Mouse (Mus musculus) neural tube, embryonic 14.5 days (tissue): ENCODE results near the gene Camkmt. TPM values are rescaled to one million over a fixed set of nuclear protein-coding genes. Genes with fewer than 3 reads are reported as not detected.

ENCODE experiments used
- ATAC-seq: fragments of 200-750 bp; cut with Nextera tagmentation; 2 replicates; pipeline ENCODE4 v1.8.0; 2017; ENCODE audit warnings: low read depth, mild to moderate bottlenecking, moderate TSS enrichment, moderate library complexity
- H3K27ac ChIP-seq: fragments of 300-500 bp; sonication (generic); 2 replicates; pipeline ENCODE4 v1.5.1; 2014; ENCODE audit warnings: low read depth, mild to moderate bottlenecking, control low read depth, low read length, moderate library complexity, mixed read lengths
- H3K27me3 ChIP-seq: fragments of 300-500 bp; sonication (generic); 2 replicates; pipeline ENCODE4 v1.6.1; 2014; ENCODE audit warnings: low read length; ENCODE audit not compliant: control insufficient read depth, insufficient read depth
- H3K36me3 ChIP-seq: fragments of 300-500 bp; sonication (generic); 2 replicates; pipeline ENCODE4 v1.6.1; 2014; ENCODE audit warnings: low read length, mixed read lengths; ENCODE audit not compliant: control insufficient read depth, insufficient read depth
- H3K4me1 ChIP-seq: fragments of 300-500 bp; sonication (generic); 2 replicates; pipeline ENCODE4 v1.6.1; 2014; ENCODE audit warnings: low read length; ENCODE audit not compliant: control insufficient read depth, insufficient read depth
- H3K4me2 ChIP-seq: fragments of 300-500 bp; sonication (generic); 2 replicates; pipeline ENCODE4 v1.6.1; 2014; ENCODE audit warnings: mild to moderate bottlenecking, low read depth, low read length, control low read depth
- H3K4me3 ChIP-seq: fragments of 300-500 bp; sonication (generic); 2 replicates; pipeline ENCODE4 v1.5.1; 2014; ENCODE audit warnings: low read depth, low read length, control low read depth, mixed read lengths
- H3K9ac ChIP-seq: fragments of 300-500 bp; sonication (generic); replicated peaks from 2 replicates; pipeline ENCODE4 v1.6.1; 2014; ENCODE audit warnings: low read depth, mild to moderate bottlenecking, control low read depth, low read length, mixed read lengths
- H3K9me3 ChIP-seq: fragments of 300-500 bp; sonication (generic); 2 replicates; pipeline ENCODE4 v1.6.1; 2016; ENCODE audit warnings: low read length; ENCODE audit not compliant: control insufficient read depth
- WGBS: fragments of 180-500 bp; shearing (Covaris S2); extraction: QIAGEN DNeasy Blood & Tissue Kit; methylation state at CpG from one replicate; pipeline ENCODE4 v1.1.7; 2014; 5-methylcytosine and 5-hydroxymethylcytosine counted together
- polyA plus RNA-seq: library from polyadenylated mRNA; unstranded; fragments of >200 nt; fragmentation: Nextera tagmentation; extraction: Ambion mirVana; gene quantifications from 2 replicates; pipeline ENCODE4 v1.2.1, GENCODE M21; 2014

Gene Camkmt
- polyA plus RNA-seq, 1 experiment from 2014 or later: 24.5 TPM

DNA sequence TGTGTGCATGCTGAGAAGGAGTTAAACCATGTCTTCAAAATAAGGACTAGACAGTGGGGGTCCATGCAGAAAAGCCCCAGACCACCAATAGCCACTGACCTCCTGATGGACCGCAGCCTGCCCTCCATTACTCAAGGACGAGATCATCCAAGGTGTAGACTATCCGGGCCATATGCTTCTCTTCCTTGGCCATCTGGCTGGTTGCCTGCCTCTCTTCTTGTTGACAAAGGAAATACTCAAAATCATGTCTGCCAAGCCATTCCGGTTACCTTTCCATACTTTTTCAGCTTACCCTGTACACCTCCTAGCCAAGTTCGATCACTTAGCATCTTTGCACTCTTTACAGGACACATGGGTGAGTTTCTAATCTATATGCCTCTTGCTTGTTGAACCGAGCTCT, 256.3 kb downstream of the Camkmt start:
- H3K27ac ChIP-seq: no peak overlapping the region
- no peak for ATAC-seq
- no peaks in the 10 kb centered on the region for H3K27me3 ChIP-seq
- no peak overlapping the region for H3K4me2 ChIP-seq
- 86% methylated on average over 6 of the region's 6 CpGs for WGBS
- H3K36me3 ChIP-seq: no peaks in the 10 kb centered on the region
- H3K4me3 ChIP-seq: no peak overlapping the region
- no peak overlapping the region for H3K9ac ChIP-seq
- no peaks in the 10 kb centered on the region for H3K9me3 ChIP-seq
- no peaks in the 10 kb centered on the region for H3K4me1 ChIP-seq

DNA sequence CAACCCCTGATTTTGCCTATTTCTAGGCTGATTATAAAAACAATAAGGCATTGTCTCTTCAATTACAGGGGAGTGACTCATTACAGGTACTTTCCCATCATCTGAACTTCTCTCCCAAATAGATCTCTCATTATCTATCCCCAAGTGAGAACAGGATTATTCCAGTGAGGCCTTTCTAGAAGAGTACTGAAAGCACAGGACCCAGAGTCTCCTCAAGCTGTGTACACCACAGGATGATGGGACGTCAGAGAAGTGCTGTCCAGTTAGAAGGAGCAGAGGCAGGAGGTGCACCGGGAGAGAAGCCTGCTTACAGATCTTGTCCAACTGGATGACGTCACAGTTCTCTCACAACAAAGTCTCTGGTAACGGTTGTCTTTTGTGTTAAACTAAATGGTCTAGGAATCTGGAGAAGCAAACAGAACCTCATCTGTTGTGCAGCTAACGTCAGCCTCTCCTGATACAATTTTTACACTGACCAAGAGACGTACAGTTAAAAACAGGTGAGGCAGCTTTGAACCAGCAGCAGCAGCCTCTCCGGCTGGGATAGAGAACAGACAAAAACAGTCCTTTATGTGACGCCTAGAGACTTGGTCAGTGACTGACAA, 259.1 kb downstream of the Camkmt start:
- no peak for ATAC-seq
- 72% methylated on average over 8 of the region's 8 CpGs for WGBS
- Histone ChIP-seq H3K9me3 (no peaks in the 10 kb centered on the region), H3K27ac (no peak overlapping the region), H3K9ac (no peak overlapping the region), H3K36me3 (no peaks in the 10 kb centered on the region), H3K4me1 (no peaks in the 10 kb centered on the region), H3K4me2 (no peak overlapping the region), H3K27me3 (no peaks in the 10 kb centered on the region), H3K4me3 (no peak overlapping the region)

DNA sequence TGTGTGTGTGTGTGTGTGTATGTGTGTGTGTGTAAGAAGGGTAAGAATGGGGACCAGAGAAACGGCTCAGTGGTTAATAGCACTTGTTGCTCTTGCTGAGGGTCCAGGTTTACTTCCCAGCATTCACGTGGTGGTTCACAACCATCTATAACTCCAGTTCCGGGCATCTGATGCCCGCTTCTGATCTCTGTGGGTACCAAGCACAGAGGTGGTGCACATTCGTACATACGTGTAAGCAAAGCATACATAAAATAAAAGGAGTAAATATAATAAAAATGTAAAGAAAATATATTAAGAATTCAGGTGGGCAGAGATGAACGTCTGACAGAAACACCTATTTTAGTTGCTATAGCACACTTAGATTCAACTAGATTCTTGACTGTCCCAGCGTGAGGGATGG, 260.9 kb downstream of the Camkmt start:
- Histone ChIP-seq H3K36me3 (no peaks in the 10 kb centered on the region), H3K4me3 (no peak overlapping the region), H3K9ac (no peak overlapping the region), H3K27ac (no peak overlapping the region), H3K27me3 (no peaks in the 10 kb centered on the region), H3K4me2 (no peak overlapping the region), H3K9me3 (no peaks in the 10 kb centered on the region), H3K4me1 (no peaks in the 10 kb centered on the region)
- no peak for ATAC-seq
- WGBS: 95% methylated on average over 8 of the region's 8 CpGs

DNA sequence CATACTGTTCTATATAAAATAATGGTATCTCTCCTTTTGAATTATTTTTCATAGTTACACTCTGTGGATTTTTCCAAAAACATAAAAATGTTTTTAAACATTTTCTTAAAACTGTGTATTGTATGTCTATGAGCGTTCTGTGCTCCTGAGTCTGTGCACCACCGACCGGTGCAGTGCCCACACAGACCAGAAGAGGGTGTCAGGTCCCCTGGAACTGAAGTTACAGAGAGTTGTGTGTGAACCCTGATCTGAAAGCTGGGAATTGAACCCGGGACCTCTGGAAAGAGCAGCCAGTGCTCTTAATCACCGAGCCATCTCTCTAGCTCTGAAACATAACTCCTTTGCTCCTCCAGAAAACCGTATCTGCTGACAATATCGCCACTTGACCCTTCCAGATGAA, 262.4 kb downstream of the Camkmt start:
- no peak for ATAC-seq
- Histone ChIP-seq H3K9me3 (no peaks in the 10 kb centered on the region), H3K27ac (no peak overlapping the region), H3K9ac (no peak overlapping the region), H3K27me3 (no peaks in the 10 kb centered on the region), H3K4me2 (no peak overlapping the region), H3K4me1 (no peaks in the 10 kb centered on the region), H3K4me3 (no peak overlapping the region), H3K36me3 (no peaks in the 10 kb centered on the region)
- 84% methylated on average over 7 of the region's 7 CpGs for WGBS

DNA sequence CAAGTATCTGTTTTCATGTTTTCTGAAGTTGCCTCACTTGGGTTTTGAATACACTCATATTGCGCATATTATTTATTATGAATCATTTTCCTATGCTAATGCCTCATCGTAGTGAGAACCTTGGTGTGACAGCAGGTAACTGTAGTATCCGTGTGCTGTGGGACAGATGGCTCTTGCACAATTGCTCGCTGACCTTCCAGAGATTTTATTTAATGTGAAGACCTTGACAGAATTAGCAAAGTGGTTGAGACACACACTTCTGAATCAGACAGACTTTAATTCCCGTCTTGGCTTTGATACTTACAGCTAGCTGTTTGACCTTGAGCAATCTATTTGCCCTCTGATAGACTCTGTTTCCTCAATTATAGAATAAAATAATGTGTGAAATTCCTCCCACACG, 262.8 kb downstream of the Camkmt start:
- H3K36me3 ChIP-seq: no peaks in the 10 kb centered on the region
- H3K4me3 ChIP-seq: no peak overlapping the region
- no peaks in the 10 kb centered on the region for H3K27me3 ChIP-seq
- no peak overlapping the region for H3K9ac ChIP-seq
- WGBS: 82% methylated on average over 6 of the region's 6 CpGs
- no peaks in the 10 kb centered on the region for H3K4me1 ChIP-seq
- H3K9me3 ChIP-seq: no peaks in the 10 kb centered on the region
- no peak overlapping the region for H3K27ac ChIP-seq
- no peak overlapping the region for H3K4me2 ChIP-seq
- ATAC-seq: no peak

DNA sequence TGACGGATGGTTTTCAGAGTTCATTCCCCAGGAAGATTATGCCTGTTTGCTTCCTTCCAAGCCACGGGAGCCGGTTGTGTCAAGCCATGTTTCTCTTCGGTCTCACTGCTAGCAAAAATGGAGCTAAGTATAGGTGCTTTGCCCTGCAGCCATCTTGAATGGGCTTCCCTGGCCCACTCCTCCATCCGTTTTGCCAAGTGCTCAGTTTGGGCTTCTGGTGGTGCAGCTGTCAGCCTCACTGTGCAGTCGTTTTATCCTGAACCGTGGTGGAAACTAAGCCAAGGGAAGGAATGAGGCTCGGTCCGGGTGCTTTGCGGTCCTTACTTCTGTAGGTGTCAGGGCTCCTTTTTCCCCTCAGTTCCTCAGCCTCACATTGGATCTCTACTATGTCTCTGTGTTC, 263.3 kb downstream of the Camkmt start:
- no peaks in the 10 kb centered on the region for H3K9me3 ChIP-seq
- H3K27ac ChIP-seq: no peak overlapping the region
- no peak for ATAC-seq
- no peak overlapping the region for H3K4me2 ChIP-seq
- H3K4me1 ChIP-seq: no peaks in the 10 kb centered on the region
- H3K4me3 ChIP-seq: no peak overlapping the region
- H3K36me3 ChIP-seq: no peaks in the 10 kb centered on the region
- H3K27me3 ChIP-seq: no peaks in the 10 kb centered on the region
- WGBS: 79% methylated on average over 10 of the region's 10 CpGs
- H3K9ac ChIP-seq: no peak overlapping the region

DNA sequence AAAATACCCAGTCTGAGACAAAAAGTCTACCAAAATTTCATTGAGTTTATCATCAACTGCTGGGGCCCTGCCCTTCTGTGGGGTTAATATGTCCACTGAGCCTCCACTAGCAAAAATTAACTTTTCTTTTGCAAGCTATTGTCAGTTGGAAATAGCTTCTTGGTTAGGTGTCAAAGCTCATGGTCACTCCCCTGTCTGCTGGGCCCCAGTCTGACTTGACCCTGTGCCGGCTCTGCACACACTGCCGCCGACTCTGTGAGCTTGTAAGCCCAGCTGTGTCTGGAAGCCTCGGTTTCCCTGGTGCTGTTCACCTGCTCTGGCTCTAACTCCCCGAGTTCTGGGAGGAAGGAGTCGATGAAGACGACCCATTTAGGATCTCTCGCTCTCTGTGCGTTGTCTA, 265.0 kb downstream of the Camkmt start:
- no peak overlapping the region for H3K9ac ChIP-seq
- ATAC-seq: no peak
- WGBS: 87% methylated on average over 9 of the region's 9 CpGs

DNA sequence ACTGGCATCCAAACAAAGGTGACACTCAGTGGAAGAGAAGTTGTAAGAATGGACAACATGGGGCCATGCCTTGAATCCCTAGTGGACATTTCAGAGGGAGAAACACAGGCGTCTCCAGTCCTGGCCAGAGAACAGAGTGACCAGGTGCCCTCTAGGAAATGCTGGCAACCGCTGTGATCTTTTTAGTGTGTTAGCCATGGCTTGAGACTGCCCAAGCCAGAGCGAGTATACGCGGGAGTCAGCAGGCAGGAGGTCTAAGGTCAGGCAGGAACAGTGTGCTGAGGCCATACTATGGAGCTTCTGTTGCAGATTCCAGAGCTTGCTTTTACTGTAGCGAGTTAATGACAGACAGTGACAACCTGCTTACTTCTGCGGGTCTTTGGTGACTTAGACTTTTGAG, 270.7 kb downstream of the Camkmt start:
- ATAC-seq: no peak
- H3K9ac ChIP-seq: no peak overlapping the region
- H3K27me3 ChIP-seq: no peaks in the 10 kb centered on the region
- no peak overlapping the region for H3K27ac ChIP-seq
- H3K4me1 ChIP-seq: no peaks in the 10 kb centered on the region
- no peak overlapping the region for H3K4me3 ChIP-seq
- no peaks in the 10 kb centered on the region for H3K9me3 ChIP-seq
- WGBS: 88% methylated on average over 7 of the region's 7 CpGs
- no peak overlapping the region for H3K4me2 ChIP-seq
- no peaks in the 10 kb centered on the region for H3K36me3 ChIP-seq

More for the DNA sequence above, 265.0 kb downstream of the Camkmt start:
- H3K4me2 ChIP-seq: no peak overlapping the region
- no peak overlapping the region for H3K27ac ChIP-seq
- H3K4me1 ChIP-seq: no peaks in the 10 kb centered on the region
- H3K36me3 ChIP-seq: no peaks in the 10 kb centered on the region
- H3K27me3 ChIP-seq: no peaks in the 10 kb centered on the region
- H3K9me3 ChIP-seq: no peaks in the 10 kb centered on the region
- H3K4me3 ChIP-seq: no peak overlapping the region

DNA sequence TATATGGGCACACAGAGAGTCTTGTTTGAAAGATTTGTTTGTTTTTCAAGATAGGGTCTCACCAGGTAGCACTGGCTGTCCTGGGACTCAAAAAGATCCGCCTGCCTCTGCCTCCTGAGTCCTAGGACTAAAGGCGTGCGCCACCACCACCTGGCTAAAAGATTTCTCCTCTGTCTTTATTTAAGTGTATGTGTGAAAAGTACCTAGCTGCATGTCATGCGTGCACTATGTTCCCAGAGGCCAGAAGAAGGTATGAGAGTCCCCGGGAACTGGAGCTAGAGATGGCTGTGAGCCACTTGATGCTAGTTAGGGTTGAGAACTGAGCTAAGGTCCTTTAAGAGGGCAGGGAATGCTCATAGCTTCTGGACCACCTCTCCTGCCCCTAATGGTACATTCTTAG, 277.0 kb downstream of the Camkmt start:
- no peak overlapping the region for H3K9ac ChIP-seq
- H3K36me3 ChIP-seq: no peaks in the 10 kb centered on the region
- no peaks in the 10 kb centered on the region for H3K27me3 ChIP-seq
- ATAC-seq: no peak
- H3K9me3 ChIP-seq: no peaks in the 10 kb centered on the region
- H3K27ac ChIP-seq: no peak overlapping the region
- H3K4me2 ChIP-seq: no peak overlapping the region
- H3K4me1 ChIP-seq: no peaks in the 10 kb centered on the region
- no peak overlapping the region for H3K4me3 ChIP-seq
- WGBS: 95% methylated on average over 5 of the region's 5 CpGs
